Mouse (Mus musculus) forebrain, postnatal 0 days (tissue): ENCODE results near the gene Gpr183. TPM values are rescaled to one million over a fixed set of nuclear protein-coding genes. Genes with fewer than 3 reads are reported as not detected.

ENCODE experiments used
- ATAC-seq: fragments of 200-750 bp; cut with Nextera tagmentation; 2 replicates; pipeline ENCODE4 v1.8.0; 2017; ENCODE audit warnings: mild to moderate bottlenecking, moderate library complexity
- DNase-seq: peaks from one replicate; pipeline ENCODE4 v3.0.0-alpha.2; 2015
- H3K27ac ChIP-seq: fragments of 300-500 bp; sonication (generic); 2 replicates; pipeline ENCODE4 v1.5.1; 2014; ENCODE audit warnings: low read depth, mild to moderate bottlenecking, antibody characterized with exemption, low read length, moderate library complexity, mixed read lengths
- H3K27me3 ChIP-seq: fragments of 300-500 bp; sonication (generic); 2 replicates; pipeline ENCODE4 v1.6.1; 2014; ENCODE audit warnings: mild to moderate bottlenecking, low read length, mixed read lengths; ENCODE audit not compliant: insufficient read depth
- H3K36me3 ChIP-seq: fragments of 300-500 bp; sonication (generic); 2 replicates; pipeline ENCODE4 v1.6.1; 2014; ENCODE audit warnings: mild to moderate bottlenecking, moderate library complexity; ENCODE audit not compliant: insufficient read depth
- H3K4me1 ChIP-seq: fragments of 300-500 bp; sonication (generic); 2 replicates; pipeline ENCODE4 v1.6.1; 2014; ENCODE audit warnings: antibody characterized with exemption; ENCODE audit not compliant: insufficient read depth
- H3K4me2 ChIP-seq: fragments of 300-500 bp; sonication (generic); 2 replicates; pipeline ENCODE4 v1.6.1; 2014; ENCODE audit warnings: low read depth, mild to moderate bottlenecking, moderate library complexity
- H3K4me3 ChIP-seq: fragments of 300-500 bp; sonication (generic); 2 replicates; pipeline ENCODE4 v1.5.1; 2014; ENCODE audit warnings: low read depth, low read length, mixed read lengths
- H3K9ac ChIP-seq: fragments of 300-500 bp; sonication (generic); 2 replicates; pipeline ENCODE4 v1.6.1; 2014; ENCODE audit warnings: mild to moderate bottlenecking
- H3K9me3 ChIP-seq: fragments of 300-500 bp; sonication (generic); 2 replicates; pipeline ENCODE4 v1.6.1; 2016; ENCODE audit warnings: low read length
- CTCF ChIP-seq: sonication (generic); IDR thresholded peaks from 2 replicates; pipeline ENCODE4 v1.5.1; 2016; ENCODE audit warnings: antibody characterized with exemption, control low read depth, low read depth
- WGBS: fragments of 180-500 bp; shearing (Covaris S2); extraction: QIAGEN DNeasy Blood & Tissue Kit; methylation state at CpG from one replicate; pipeline ENCODE4 v1.1.7; 2014; 5-methylcytosine and 5-hydroxymethylcytosine counted together
- polyA plus RNA-seq: library from polyadenylated mRNA; unstranded; fragments of >200 nt; fragmentation: Nextera tagmentation; extraction: Ambion mirVana; gene quantifications from 2 replicates; pipeline ENCODE4 v1.2.1, GENCODE M21; 2015
- total RNA-seq: library from RNA; depleted of rRNA; stranded (reverse); fragments of >200 nt; gene quantifications from 2 replicates; pipeline ENCODE4 v1.2.3, GENCODE M21; 2014

Gene Gpr183
- total and polyA plus RNA-seq, 2 experiments from 2014 or later = 0.52 to 0.74 TPM

GRCm38 (mm10) chr14:121951399-121952045, 13.5 kb downstream of the Gpr183 start:
- no peak overlapping the region for H3K4me2 ChIP-seq
- no peak overlapping the region for H3K27ac ChIP-seq
- no peak for ATAC-seq
- 0 out of 2 replicates have a peak, but pooled peaks cover 4% of the 10 kb centered on the region for H3K36me3 ChIP-seq
- no peak overlapping the region for H3K9ac ChIP-seq
- H3K4me1 ChIP-seq = no peaks in the 10 kb centered on the region
- WGBS = 93% methylated on average over 2 of the region's 2 CpGs
- no peak overlapping the region for H3K4me3 ChIP-seq
- TF ChIP-seq CTCF = no peak
- no peaks in the 10 kb centered on the region for H3K27me3 ChIP-seq
- no peak for DNase-seq
- H3K9me3 ChIP-seq = no peaks in the 10 kb centered on the region

- ATAC-seq = no peak
- no peak for TF ChIP-seq CTCF
- 94% methylated on average over 5 of the region's 5 CpGs for WGBS
- H3K9me3 ChIP-seq = no peaks in the 10 kb centered on the region
- H3K27me3 ChIP-seq = no peaks in the 10 kb centered on the region
- H3K4me2 ChIP-seq = no peak overlapping the region
- 0 out of 2 replicates have a peak, but pooled peaks cover 4% of the 10 kb centered on the region for H3K36me3 ChIP-seq
- H3K27ac ChIP-seq = no peak overlapping the region
- no peaks in the 10 kb centered on the region for H3K4me1 ChIP-seq
- H3K4me3 ChIP-seq = no peak overlapping the region
- no peak overlapping the region for H3K9ac ChIP-seq
- DNase-seq = no peak
These were observed 15.1 kb downstream of the Gpr183 start for GRCm38 (mm10) chr14:121949897-121950296.

DNA sequence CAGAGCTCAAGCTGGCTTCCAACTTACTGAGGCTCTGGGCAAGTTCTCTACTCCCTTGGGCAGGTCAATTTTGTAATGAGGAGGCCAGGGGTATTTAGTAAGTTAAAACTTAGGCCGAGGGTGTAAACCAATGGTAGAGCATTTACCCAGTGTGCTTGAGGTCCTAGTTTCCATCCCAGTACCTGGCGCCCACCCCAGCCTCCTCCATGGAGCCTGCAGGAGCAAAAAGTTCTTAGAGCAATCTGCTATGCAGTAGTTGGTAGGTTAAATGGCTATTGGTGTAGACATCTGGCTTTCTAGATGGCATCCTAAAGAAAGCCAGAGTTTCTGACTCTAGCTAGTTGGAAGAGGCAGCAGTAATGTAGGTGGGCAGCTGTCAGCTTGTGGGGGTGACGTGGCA, 15.6 kb downstream of the Gpr183 start:
- Histone ChIP-seq H3K9me3 (no peaks in the 10 kb centered on the region), H3K27ac (no peak overlapping the region), H3K36me3 (0 out of 2 replicates have a peak, but pooled peaks cover 3% of the 10 kb centered on the region), H3K27me3 (no peaks in the 10 kb centered on the region), H3K4me1 (no peaks in the 10 kb centered on the region), H3K4me2 (no peak overlapping the region), H3K4me3 (no peak overlapping the region), H3K9ac (no peak overlapping the region)
- whole genome bisulfite sequencing = 99% methylated on average over 3 of the region's 3 CpGs
- ATAC-seq = no peak
- no peak for DNase-seq
- no peak for TF ChIP-seq CTCF

- Histone ChIP-seq H3K4me3 (no peak overlapping the region), H3K9ac (no peak overlapping the region), H3K27ac (no peak overlapping the region), H3K36me3 (no peaks in the 10 kb centered on the region), H3K4me1 (no peaks in the 10 kb centered on the region), H3K27me3 (no peaks in the 10 kb centered on the region), H3K4me2 (no peak overlapping the region), H3K9me3 (no peaks in the 10 kb centered on the region)
- no peak for ATAC-seq
- no peak for TF ChIP-seq CTCF
- WGBS = 85% methylated on average over 3 of the region's 3 CpGs
- no peak for DNase-seq
These were observed 17.0 kb downstream of the Gpr183 start for GRCm38 (mm10) chr14:121947966-121948365.

DNA sequence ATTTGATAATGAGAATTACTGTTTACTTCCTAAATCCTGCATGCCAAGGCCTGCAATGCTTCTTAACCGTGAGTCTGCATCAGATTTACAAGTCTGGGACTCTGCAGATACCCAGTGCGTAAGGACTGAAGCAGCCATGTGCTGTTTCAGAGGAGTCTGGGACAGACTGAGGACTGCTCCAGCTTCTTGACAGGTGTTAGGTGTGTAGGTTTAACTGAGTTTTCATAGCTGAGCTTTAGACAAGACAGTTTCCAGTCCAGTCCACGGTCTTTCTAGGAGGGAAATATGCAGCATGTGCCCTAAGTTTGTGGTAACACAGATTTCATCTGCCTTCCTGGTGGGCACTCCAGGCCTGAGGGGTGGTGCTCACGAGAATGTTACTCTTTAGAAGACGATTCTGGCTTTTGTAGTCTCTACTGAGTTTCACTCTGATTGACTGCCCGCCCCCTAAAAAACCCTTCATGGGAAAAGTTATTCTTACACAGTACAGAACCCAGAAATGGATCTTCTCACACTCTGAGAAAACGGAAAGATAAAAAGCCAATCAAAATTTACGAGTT, 17.7 kb downstream of the Gpr183 start:
- H3K36me3 ChIP-seq = no peaks in the 10 kb centered on the region
- TF ChIP-seq CTCF = no peak
- H3K4me2 ChIP-seq = no peak overlapping the region
- no peaks in the 10 kb centered on the region for H3K9me3 ChIP-seq
- no peak for ATAC-seq
- H3K4me1 ChIP-seq = no peaks in the 10 kb centered on the region
- H3K27me3 ChIP-seq = no peaks in the 10 kb centered on the region
- DNase-seq = no peak
- WGBS = 72% methylated on average over 8 of the region's 8 CpGs
- no peak overlapping the region for H3K4me3 ChIP-seq
- no peak overlapping the region for H3K9ac ChIP-seq
- no peak overlapping the region for H3K27ac ChIP-seq

GRCm38 (mm10) chr14:121946728-121947127, 18.3 kb downstream of the Gpr183 start:
- no peak overlapping the region for H3K4me3 ChIP-seq
- no peak for DNase-seq
- H3K4me2 ChIP-seq = no peak overlapping the region
- H3K4me1 ChIP-seq = no peaks in the 10 kb centered on the region
- TF ChIP-seq CTCF = no peak
- WGBS = 72% methylated on average over 8 of the region's 8 CpGs
- no peaks in the 10 kb centered on the region for H3K27me3 ChIP-seq
- H3K9ac ChIP-seq = no peak overlapping the region
- ATAC-seq = no peak
- no peaks in the 10 kb centered on the region for H3K9me3 ChIP-seq
- H3K36me3 ChIP-seq = no peaks in the 10 kb centered on the region
- no peak overlapping the region for H3K27ac ChIP-seq

- no peaks in the 10 kb centered on the region for H3K27me3 ChIP-seq
- DNase-seq (no peak), ATAC-seq (no peak)
- H3K9ac ChIP-seq = no peak overlapping the region
- no peaks in the 10 kb centered on the region for H3K4me1 ChIP-seq
- TF ChIP-seq CTCF = no peak
- no peak overlapping the region for H3K27ac ChIP-seq
- no peaks in the 10 kb centered on the region for H3K36me3 ChIP-seq
- H3K4me2 ChIP-seq = no peak overlapping the region
- no peak overlapping the region for H3K4me3 ChIP-seq
- no peaks in the 10 kb centered on the region for H3K9me3 ChIP-seq
- WGBS = 89% methylated on average over 5 of the region's 5 CpGs
These were observed 18.9 kb downstream of the Gpr183 start for GRCm38 (mm10) chr14:121946131-121946530.
